Mouse (Mus musculus) urinary bladder, postnatal 4 days (tissue): Measurements from ENCODE around the gene Fabp6.
A peak's percentile ranks its signal among the peaks of the same experiment; 100 is the strongest.

Experiments
- DNase-seq, 2 experiments: peaks; one replicate each; pipeline ENCODE4 v3.0.0; 2021 to 2022; ENCODE audit warnings: low spot score in 2 of 2

Gene Fabp6

DNA sequence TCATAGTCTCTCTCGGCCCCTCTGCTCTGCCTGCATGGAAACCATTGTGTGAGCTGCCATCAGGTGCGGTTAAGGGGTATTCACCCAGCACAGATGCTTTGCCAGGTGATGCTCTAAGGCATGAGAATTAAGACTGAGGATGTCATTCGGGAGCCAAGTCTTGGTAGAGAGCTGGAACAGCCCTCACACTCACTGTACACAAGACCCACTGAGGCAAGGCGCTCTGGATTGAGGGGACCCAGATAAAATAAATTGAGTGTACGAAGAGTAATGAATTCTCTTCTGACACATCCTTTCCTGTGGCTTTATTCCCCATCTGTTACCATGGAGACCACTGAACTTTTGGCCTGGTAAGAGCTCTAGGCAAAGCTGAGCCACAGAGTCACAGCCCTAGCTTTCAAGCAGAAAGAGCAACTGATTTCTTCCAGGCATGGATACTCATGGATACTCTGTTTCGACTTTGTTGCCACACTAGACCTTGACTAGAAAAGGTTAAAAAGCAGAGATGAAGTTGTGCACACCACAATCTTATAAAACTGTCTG lies 11.7 kb downstream of the Fabp6 start:
- DNase-seq = no peak

DNA sequence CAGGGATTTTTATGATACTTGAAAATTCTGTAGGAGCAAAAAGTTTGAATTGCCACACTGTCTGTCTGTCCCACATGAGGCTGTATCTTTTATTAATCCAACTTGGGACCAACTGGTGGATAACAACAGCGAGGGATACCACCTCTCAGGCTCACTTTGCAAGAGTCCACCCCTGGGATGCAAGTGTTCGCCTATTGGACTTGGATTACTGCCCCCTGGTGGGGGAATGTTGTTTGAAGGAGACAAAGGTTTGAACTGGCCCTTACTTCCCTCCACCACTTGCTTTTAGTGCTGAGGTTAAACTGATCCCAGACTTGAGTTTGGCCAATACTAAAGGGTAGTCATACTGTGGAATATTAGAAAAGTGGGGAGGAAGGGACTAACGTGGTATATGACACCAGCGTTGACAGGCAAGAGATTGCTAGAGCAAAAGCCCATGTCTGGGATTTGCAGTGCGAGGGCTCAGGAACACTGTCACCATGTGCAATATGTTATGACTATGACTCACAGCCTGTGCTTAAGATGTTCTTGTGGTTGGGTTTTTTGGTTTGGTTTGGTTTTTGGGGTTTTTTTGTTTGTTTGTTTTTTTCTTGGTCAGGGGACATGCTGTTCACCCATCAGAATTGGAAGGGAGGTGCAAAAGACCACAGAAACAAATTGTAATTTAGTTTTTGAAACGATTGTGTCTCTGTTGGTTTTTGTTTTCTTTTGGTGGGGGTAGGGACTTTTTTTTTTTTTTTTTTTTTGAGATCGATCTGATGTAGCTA lies 14.8 kb downstream of the Fabp6 start, which contains the start of gene 4933415A04Rik:
4933415A04Rik (plus strand) TSS at position 717 of the 767 bp plus-strand sequence.
- DNase-seq = peak; percentile 48 to 83

DNA sequence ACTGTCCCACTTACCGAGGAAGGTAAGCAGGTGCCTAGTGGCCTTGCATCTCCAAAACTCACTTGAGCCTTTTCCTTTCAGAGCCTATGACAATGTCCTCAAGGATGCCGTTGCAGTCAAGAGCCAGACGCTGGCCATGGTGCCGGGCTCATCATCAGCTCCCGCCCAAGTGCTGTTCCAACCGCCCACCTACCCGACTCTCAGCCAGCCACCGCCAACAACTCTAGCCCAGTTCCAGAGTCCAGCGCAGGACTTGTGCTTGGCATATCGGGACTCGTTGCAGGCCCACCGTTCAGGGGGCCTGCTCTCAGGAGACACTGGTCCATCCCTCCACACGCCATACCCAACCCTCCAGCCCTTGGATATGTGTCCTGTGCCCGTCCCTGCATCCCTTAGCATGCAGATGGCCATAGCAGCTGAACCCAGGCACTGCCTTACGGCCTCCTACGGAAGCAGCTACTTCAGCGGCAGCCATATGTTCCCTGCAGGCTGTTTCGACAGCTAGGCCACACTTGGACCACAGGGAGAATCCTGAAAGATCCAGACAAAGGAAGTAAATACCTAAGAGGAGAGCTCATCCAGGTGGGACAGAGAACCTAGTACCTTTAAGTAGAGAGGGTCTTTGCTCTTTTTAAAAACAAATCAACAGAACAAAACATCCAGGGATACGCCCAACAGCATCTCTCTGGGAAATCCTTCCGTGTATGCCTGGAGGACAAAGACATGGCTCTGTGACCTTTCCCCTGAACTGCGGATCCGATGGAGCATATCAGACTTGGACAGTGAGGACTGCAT lies 15.9 kb downstream of the Fabp6 start:
- no peak for DNase-seq

DNA sequence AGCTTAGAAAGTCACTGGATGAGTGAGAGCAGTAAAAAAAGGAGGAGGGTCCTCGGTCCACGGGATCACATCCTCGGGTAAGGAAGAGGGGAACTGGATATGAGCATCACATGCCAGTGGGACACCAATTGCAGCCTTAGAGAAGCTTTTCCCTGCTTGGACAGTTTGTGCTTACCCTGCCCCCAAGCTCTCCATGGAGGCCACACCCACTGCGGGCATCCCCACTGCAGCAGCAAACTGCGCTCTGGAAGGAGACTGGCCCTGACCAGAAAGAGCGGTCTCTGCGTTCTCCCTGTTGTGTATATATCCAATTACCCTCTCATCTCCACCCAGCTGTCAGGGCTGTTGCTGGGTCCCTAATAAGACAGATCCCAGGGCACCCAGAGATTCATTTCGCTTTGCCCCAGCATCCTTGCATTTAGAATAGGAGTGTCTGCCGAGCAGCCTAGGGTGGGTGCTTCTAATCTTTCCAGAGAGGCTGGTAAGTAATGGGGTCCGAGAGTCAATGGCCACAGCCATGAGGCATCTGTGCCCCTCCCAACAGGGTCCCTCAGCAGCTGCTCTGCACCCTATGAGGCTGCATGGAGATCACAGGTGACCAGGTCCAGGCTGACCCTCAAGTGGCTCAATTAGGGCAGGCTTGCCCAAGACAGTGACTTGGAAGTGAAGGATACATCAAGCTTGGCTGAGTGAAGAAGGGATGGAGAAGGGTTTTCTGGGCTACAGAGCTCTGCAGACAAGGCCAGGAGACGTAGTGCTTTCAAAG lies 23.4 kb downstream of the Fabp6 start:
- no peak for DNase-seq

DNA sequence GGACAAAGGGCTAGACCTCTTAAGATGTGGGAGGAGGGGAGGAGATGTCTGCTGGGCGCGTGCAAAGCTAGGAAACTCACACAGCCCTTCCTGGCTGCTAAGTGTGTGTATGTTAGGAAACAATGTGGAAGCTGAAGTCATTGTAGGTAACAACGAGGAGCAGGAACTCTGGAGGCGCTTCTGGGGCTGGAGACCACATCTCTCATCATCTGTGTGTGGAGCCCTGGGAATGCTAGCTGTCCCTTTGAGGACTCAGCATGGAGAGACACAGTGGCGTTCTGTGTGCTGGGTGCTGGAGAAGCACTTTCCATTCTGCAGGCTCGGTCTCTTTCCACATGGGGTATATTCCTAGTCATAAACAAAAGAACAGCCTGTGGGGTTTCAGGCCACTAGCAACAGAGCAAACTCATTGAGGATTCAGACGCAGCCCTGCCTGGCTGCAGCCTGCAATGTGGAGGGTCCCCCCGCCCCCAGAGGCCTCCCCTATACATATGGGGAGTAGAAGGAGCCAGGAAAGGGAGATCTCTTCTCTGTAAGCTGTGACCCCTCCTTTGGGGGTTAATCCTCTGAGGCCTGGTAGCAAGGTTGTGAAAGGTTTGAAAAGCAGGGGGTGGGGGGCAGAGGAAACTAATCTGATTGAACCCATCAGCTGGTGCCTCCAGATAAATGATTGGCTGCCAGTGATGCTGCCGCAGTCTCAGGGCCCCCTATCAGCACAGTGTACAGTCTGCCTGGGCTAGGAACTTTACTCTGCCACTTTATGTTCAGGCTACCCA lies 25.8 kb downstream of the Fabp6 start:
- DNase-seq = no peak

DNA sequence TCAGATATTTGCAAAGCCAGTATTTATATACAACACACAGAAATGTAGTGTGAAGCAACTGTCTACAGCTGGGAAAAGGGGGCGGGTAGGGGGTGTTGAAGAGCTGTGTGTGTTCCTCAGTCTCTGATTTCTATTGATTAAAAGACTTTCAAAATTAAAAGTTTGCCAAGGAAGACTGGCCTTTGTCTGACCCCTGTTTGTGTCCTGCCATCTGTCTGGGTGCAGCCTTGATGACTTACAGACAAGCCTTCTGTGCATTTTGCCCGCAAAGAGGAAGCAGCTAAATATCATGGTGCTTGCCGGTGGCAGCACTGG lies 26.3 kb downstream of the Fabp6 start:
- no peak for DNase-seq

DNA sequence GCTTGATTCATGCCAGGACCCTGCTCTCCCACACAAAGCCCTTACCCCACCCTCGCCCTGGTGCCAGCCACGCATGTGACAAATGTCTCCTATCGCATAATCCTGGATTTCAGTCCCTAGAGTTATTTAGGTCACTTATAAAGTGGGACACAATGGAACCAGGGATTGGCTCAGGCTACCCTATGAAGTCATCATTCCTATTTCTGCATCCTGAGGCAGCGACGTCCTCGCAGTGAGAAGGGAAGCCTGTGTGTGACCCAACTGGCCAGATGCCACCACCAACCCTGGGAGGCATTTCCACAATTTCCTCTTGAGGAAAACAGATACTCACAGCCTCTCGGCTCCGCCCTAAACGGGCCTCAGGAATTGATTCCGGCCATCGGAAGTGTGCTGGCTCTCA lies 31.7 kb downstream of the Fabp6 start:
- no peak for DNase-seq

DNA sequence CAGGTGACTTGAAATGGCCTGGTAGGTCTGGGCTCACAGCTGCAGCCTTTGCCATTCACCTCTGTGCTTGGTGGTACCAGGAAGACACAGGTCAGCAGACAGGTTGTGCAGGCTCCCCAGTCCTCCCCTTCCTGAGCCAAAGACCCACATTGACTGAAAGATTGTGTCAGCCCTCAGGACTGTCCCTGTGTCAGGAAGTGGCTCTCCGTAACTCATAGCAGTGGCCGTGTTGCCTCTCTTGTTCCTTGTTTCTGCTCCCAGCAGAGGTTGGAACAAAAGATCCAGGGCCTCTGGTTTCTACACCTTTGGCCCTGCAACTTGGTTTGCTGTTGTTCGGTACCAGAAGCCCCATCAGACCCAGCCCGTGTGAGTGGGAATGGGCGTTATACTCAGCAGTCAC lies 32.2 kb downstream of the Fabp6 start:
- DNase-seq = no peak

DNA sequence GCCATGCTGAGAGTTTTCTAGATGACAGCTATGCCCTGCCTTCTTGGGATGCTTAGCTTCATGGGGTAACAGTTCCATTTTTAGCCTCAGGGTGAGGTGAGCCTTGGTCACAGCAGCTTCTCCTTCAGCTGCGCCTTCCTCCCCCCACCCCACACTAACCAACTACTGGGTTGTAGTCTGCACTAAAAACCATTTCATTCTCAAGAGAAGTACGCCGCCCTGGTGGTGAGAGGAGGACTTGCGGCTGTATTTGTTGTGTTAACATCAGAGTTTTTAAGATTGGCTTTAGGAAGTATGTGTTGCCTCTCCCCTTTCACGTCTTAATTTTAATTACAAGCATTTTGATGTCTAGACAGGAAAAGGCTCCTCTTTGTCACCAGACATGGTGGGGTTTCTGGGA lies 33.1 kb downstream of the Fabp6 start:
- DNase-seq = no peak

DNA sequence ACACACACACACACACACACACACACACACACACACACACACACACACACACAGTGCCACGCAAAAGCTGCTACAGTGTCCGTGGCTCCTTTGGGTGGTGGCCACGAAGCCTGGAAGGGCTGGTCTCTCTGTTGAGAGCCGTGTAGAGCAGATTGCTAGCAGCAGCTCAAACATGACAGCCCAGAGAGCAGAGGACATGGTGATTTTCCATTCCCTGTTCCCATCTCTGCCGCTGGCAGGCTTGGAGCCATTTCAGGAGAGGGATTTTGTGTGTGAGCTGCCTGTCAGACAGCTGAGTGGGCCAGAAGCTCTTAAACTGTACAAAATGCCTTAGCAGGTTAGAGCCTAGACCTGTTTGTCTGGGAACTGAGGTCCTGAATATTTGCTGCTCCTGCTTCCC lies 34.6 kb downstream of the Fabp6 start:
- DNase-seq = no peak

DNA sequence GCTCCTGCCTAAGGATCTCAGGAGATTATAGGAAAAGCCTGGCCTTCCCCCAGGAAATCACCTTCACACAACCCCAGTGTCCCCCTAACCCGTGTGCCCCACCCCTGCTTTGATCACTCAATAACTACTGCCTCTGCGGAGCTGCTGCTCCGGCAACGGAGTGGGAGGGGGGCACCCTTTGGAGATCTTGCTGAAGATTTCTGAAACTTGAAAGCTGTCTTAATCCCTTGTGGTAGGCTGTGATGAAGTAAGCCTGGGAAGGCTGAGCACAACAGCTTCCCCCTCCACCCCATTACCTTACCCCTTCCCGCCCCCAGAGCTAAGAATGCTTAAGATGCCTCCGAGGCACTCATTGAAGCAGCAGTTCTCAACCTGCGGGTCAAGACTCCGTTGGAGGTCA lies 35.5 kb downstream of the Fabp6 start:
- no peak for DNase-seq

DNA sequence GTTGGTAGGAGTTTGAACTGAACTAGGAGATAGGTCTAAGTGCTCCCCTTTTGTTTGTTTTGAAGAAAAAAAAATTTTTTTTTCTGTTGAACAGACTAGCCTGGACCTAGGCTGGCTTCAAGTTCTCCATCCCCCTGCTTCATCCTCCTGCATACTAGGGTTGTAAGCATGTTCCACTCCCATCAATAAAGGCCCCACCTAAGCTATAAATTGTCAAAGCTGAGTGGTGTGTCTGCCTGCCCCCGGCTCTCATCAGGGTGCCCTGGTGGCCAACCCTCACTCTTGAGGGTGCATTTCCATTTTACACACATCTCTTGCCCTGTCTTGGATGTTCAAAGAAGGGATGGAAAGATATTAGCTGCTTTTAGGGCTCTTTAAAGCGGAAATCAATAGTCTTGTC lies 35.9 kb downstream of the Fabp6 start:
- no peak for DNase-seq

DNA sequence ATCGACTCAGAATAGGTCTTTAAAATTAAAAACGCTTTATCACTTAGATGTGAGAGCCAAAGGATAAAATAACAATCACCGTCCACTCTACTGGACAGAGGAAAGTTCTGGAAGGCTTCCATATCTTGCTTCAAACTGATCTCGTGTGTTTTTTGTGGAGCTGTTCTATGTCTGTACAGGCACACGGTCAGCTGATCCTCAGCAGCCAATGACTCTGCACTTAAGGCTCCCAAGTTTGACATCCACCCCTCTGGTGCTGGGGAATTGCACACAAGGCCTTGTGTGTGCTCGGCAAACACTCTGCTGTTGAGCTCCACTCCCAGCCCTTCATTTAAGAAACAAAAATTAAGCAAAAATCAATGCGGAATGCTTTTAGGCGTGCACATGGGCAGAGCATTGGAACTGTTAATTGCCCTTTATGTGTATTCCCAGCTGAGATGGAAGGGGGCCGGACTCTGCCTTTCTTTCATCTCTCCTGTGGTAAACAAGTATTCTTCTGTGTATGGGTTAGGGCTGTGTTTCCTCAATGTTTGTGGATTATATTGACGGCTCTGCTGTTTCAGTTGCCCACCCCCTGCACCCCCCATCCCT lies 37.6 kb downstream of the Fabp6 start:
- DNase-seq = no peak

DNA sequence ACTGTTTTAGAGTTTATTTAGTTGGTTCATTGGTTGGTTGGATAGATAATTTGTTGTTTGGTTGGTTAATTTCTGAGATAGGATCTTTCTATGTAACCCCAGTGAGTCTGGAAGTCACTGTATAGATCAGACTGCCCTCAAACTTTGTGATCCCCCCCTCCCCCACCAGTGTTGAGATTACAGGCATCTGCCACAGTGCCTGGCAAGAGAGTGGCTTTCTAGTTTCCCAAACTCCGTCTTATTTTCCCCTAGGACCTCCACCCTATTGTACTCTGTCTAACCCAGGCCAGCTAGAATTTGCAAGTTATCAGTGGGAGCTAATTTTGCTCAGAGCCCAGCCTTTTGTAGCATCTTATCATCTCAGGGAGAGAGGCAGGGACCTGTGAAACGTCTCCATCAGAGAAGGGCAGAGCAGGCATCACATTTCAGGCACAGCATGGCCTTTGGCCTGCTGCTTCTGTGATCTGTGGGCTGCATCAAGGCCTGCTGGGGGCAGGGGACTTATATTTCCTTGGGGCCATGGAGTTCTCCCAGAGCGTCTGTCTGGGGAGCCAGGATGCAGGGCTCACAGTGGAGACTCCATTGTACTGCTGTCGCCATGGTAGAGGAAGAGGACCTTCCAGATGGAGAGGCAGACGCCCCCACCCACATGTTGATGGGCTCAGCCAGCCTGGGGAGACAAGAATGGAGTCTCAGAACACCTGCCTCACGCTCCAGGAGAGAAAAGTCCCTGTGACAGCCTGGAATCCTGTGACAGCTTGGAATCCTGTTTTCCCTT lies 41.6 kb downstream of the Fabp6 start:
- DNase-seq = no peak

DNA sequence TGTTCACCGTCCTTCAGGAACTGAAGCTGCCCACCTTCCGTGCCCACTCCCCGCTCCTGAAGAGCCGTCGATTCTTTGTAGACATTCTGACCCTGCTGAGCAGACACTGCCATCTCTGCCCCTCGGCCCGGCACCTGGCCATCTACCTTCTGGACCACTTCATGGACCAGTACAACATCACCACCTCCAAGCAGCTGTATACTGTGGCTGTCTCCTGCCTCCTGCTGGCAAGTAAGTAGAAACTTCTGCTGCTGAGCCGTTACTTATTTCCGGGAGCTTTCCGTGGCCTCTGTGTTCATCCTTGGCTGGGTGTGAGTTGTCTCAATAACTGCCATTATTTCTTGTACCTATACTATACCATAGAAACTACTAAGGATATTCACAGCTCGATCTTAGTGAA lies 44.8 kb downstream of the Fabp6 start:
- DNase-seq = no peak

DNA sequence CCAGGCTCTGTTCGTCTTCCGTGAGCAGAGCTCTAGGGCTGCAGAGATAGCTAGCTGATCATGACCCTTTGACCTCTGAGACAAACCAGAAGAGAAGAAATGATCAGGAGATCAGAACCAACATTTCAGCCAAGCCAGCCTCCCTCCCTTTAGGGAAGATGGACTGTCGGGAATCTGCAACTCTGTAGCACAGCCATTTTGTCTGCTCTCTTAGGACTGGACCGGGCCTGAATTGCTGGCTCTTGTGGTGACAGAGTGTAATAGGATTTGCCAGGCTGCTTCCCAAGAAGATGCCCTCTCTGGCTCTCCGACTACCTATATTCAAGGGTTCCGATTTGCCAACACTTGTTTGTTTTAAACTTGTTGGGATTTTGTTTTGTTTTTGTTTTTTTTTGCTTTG lies 48.7 kb downstream of the Fabp6 start:
- no peak for DNase-seq

DNA sequence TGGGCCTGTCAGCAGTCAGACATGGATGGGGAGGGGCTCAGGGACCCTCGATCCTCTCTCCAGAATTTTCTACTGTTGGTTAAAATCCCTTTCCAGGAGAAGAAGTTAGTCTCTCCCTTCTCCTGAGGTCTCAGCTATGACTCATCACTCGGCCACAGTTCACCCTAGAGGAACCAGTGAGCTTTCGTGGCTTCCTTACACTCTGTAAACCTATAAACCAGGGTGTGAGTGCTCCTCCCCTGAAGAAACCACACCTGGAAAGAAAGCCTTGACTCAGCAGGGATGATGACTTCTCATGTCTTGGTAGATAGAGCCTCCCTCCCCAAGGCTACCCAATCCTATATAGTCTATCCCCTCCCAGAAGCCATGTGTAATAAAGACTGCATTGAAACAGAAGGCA lies 49.6 kb downstream of the Fabp6 start:
- DNase-seq = no peak

DNA sequence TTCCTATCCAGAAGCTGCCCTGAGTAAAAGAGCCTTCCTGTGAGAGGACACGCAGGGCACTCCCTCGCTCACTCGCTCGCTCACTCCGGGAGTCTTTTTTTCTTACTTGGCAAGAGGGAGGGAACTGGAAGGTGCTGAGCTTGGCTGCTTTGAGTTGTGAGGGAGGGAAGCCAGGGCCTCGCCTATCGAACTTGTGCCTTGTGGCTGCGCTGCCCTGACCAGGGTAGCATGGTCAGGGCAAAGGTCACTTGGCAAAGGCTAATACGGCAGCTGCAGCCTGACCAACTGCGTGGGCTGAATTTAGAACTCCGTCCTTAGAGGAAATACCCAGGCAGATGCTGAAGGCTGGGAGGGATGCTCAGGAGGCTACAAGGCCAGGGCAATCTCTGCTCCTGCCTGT lies 51.6 kb downstream of the Fabp6 start:
- no peak for DNase-seq

DNA sequence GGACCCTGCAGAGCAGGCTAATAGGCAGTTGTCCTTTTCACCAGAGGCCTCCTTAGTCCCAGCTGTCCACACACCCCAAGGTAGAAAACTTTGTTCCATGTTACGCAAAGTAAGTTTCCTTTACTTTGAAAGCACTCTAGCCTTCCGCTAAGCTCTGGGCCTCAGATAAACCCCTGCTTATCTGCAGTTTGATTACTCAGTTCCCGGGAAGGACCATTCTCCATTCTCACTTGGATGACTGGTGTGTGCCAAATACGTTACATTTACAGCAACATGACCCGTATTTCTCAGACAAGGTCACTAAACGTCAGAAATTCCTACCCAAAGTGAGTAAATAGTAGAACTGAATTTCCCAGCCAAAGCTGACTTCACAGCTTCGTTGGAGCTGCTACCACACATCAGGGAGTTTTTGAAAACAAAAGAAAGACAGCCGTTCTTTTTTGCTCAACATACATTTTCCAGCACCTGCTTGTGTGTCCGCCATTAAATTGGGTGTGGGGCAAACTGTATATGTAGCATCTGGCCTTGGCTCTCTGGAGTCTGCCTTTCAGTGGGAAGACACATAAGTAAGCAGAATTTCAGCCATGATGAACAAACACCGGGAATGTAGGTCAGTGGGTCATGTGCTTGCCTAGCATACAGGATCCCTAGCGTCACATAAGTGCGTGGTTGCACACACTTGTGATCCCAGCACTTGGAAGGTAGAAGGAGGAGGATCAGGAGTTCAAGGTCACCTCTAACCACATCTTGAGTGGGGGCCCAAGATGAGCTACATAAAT lies 52.5 kb downstream of the Fabp6 start:
- no peak for DNase-seq

DNA sequence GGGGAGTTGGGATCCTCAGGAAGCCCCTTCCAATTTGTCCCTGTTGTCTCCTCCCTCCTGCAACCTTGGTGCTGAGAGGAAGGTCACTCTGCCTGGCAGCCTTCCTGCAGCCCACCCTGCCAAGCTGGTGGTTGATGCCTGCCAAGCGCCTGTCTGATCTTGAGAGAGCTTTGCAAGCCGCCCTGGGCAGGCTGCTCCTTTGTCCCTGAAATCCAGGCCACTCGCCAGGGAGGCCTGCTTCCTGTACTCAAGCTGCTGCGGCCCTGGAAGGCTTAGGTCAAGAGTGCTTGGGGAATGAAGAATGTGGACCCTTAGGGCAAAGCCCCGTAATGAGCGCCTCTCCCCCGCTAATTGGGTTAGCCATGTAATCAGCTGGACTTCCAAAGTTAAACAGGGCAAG lies 53.2 kb downstream of the Fabp6 start:
- DNase-seq = peak in 1 of 2 experiments; percentile 62
